Mouse (Mus musculus) olfactory bulb, adult 2 months (tissue): ENCODE measurements around the gene Arhgap23.

Experiments
- CTCF ChIP-seq: fragments of 200-500 bp; IDR thresholded peaks from 2 replicates; pipeline ENCODE4 v1.5.1; 2012; ENCODE audit warnings: low read depth, mild to moderate bottlenecking, low read length, moderate library complexity; ENCODE audit not compliant: insufficient read depth
- POLR2A ChIP-seq: fragments of 200-500 bp; IDR thresholded peaks from 2 replicates; pipeline ENCODE4 v1.6.1; 2012; ENCODE audit warnings: mild to moderate bottlenecking, low read depth, low read length, moderate library complexity; ENCODE audit not compliant: insufficient read depth

DNA sequence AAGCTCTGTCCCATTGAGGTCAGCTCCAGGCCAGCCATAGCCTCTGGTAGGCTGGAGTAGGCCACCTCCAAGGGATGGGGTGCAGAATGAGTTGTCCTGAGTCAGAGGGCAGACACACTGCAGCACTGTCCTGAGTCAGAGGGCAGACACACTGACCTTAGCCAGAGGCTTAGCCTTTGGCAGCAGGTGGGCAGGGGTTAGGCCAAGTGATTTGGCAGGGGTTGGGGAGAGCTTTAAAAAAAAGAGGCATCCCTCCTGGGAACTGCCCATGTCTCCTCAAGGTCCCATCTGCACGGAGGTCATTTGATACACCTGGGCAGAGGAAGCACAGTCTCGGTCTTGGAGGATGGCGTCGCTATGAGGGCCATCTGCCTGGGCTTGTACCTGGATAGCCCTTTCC lies 48.7 kb downstream of the Arhgap23 start:
- TF ChIP-seq POLR2A (no peak), CTCF (no peak)
